17 mouse cellular contexts compared by ENCODE assay signal in genomic region chr9:54139191-54139590, GRCm38 (mm10).
"Had no signal": no experiment of that assay in that cellular context is flagged by ENCODE, and none has a peak within 500 bp of the region (broad histone marks: within the 10 kb centered on the region; RNA-seq: fewer than 3 reads in every experiment).

No protein-coding gene starts in this region.

- H3K9me3 ChIP-seq: lung, embryonic 15.5 days; megakaryocyte, embryonic 14.5 days; midbrain, embryonic 13.5 days; midbrain, embryonic 15.5 days; neural tube, embryonic 12.5 days; stomach, embryonic 15.5 days had no signal

- H3K4me3 ChIP-seq: lung, embryonic 15.5 days; megakaryocyte, embryonic 14.5 days; midbrain, embryonic 13.5 days; midbrain, embryonic 15.5 days; neural tube, embryonic 12.5 days; stomach, embryonic 15.5 days had no signal

- ATAC-seq: lung, postnatal 0 days; midbrain, embryonic 13.5 days; midbrain, embryonic 15.5 days had no signal

- H3K36me3 ChIP-seq: lung, embryonic 15.5 days; midbrain, embryonic 13.5 days; midbrain, embryonic 15.5 days; neural tube, embryonic 12.5 days; stomach, embryonic 15.5 days had no signal

- H3K4me1 ChIP-seq: lung, embryonic 15.5 days; megakaryocyte, embryonic 14.5 days; midbrain, embryonic 13.5 days; midbrain, embryonic 15.5 days; neural tube, embryonic 12.5 days; stomach, embryonic 15.5 days had no signal

- H3K27me3 ChIP-seq: lung, embryonic 15.5 days; megakaryocyte, embryonic 14.5 days; midbrain, embryonic 13.5 days; midbrain, embryonic 15.5 days; neural tube, embryonic 12.5 days; stomach, embryonic 15.5 days had no signal

- DNase-seq: lung, adult 2 months; lung, postnatal 14 days; lung, postnatal 36 days; right cerebral cortex, postnatal 14 days; thymus, adult 2 months; thymus, postnatal 25 days; thymus, postnatal 4 days had no signal

- H3K4me2 ChIP-seq: lung, embryonic 15.5 days; midbrain, embryonic 11.5 days; midbrain, embryonic 13.5 days; midbrain, embryonic 15.5 days; neural tube, embryonic 12.5 days; stomach, embryonic 15.5 days had no signal

- H3K9ac ChIP-seq: lung, embryonic 15.5 days; midbrain, embryonic 13.5 days; midbrain, embryonic 15.5 days; neural tube, embryonic 12.5 days; stomach, embryonic 15.5 days had no signal

- H3K27ac ChIP-seq: lung, embryonic 15.5 days; macrophage; midbrain, embryonic 13.5 days; midbrain, embryonic 15.5 days; neural tube, embryonic 12.5 days; stomach, embryonic 15.5 days; stomach, postnatal 0 days had no signal
